Mouse (Mus musculus): ENCODE results near the gene Litaf. TPM values are rescaled to one million over a fixed set of nuclear protein-coding genes. Genes with fewer than 3 reads are reported as not detected.

The Litaf gene
- polyA plus RNA-seq, 1 experiment, result 17.7 TPM

- H3K27ac ChIP-seq (ENCODE audit: control insufficient read depth, insufficient read depth, low read depth, low read length), result no peak overlapping the region
- TF ChIP-seq POLR2A (IDR thresholded peaks at IDR 0.05; ENCODE audit: control insufficient read depth, low read depth, low read length) (no peak), CTCF (IDR thresholded peaks at IDR 0.05; ENCODE audit: control insufficient read depth, insufficient read depth, insufficient replicate concordance, low read depth, low read length) (no peak)
- H3K36me3 ChIP-seq (ENCODE audit: control insufficient read depth, insufficient read depth, low read length), result no peaks in the 10 kb centered on the region
These were observed 149.7 kb downstream of the Litaf start for GRCm38 (mm10) chr16:10916271-10916670.

GRCm38 (mm10) chr16:10915066-10915465 is 150.9 kb downstream of the Litaf start:
- no peak for TF ChIP-seq POLR2A (IDR thresholded peaks at IDR 0.05; ENCODE audit: control insufficient read depth, low read depth, low read length)
- TF ChIP-seq CTCF (IDR thresholded peaks at IDR 0.05; ENCODE audit: control insufficient read depth, insufficient read depth, insufficient replicate concordance, low read depth, low read length), result no peak
- H3K27ac ChIP-seq (ENCODE audit: control insufficient read depth, insufficient read depth, low read depth, low read length), result no peak overlapping the region
- no peaks in the 10 kb centered on the region; the same call in 1 of the 2 replicates for H3K4me1 ChIP-seq (ENCODE audit: control insufficient read depth, insufficient read depth, low read length)
- no peaks in the 10 kb centered on the region for H3K36me3 ChIP-seq (ENCODE audit: control insufficient read depth, insufficient read depth, low read length)
- H3K4me3 ChIP-seq (ENCODE audit: control insufficient read depth, low read depth, low read length), result no peak overlapping the region
- H3K27me3 ChIP-seq (ENCODE audit: control insufficient read depth, insufficient read depth, low read length), result no peaks in the 10 kb centered on the region

More at GRCm38 (mm10) chr16:10916271-10916670, 149.7 kb downstream of the Litaf start:
- no peaks in the 10 kb centered on the region for H3K27me3 ChIP-seq (ENCODE audit: control insufficient read depth, insufficient read depth, low read length)
- no peaks in the 10 kb centered on the region for H3K4me1 ChIP-seq (ENCODE audit: control insufficient read depth, insufficient read depth, low read length)
- no peak overlapping the region for H3K4me3 ChIP-seq (ENCODE audit: control insufficient read depth, low read depth, low read length)

- Histone ChIP-seq H3K4me3 (ENCODE audit: control insufficient read depth, low read depth, low read length) (no peak overlapping the region), H3K27me3 (ENCODE audit: control insufficient read depth, insufficient read depth, low read length) (no peaks in the 10 kb centered on the region), H3K27ac (ENCODE audit: control insufficient read depth, insufficient read depth, low read depth, low read length) (no peak overlapping the region), H3K4me1 (ENCODE audit: control insufficient read depth, insufficient read depth, low read length) (no peaks in the 10 kb centered on the region; the same call in 1 of the 2 replicates), H3K36me3 (ENCODE audit: control insufficient read depth, insufficient read depth, low read length) (no peaks in the 10 kb centered on the region)
- TF ChIP-seq CTCF (IDR thresholded peaks at IDR 0.05; ENCODE audit: control insufficient read depth, insufficient read depth, insufficient replicate concordance, low read depth, low read length) (no peak), POLR2A (IDR thresholded peaks at IDR 0.05; ENCODE audit: control insufficient read depth, low read depth, low read length) (no peak)
These were observed 154.9 kb downstream of the Litaf start for GRCm38 (mm10) chr16:10911061-10911460.

- H3K36me3 ChIP-seq (ENCODE audit: control insufficient read depth, insufficient read depth, low read length), result no peaks in the 10 kb centered on the region
- H3K27me3 ChIP-seq (ENCODE audit: control insufficient read depth, insufficient read depth, low read length), result no peaks in the 10 kb centered on the region
- H3K27ac ChIP-seq (ENCODE audit: control insufficient read depth, insufficient read depth, low read depth, low read length), result no peak overlapping the region
- H3K4me1 ChIP-seq (ENCODE audit: control insufficient read depth, insufficient read depth, low read length), result no peaks in the 10 kb centered on the region; the same call in 1 of the 2 replicates
- TF ChIP-seq POLR2A (IDR thresholded peaks at IDR 0.05; ENCODE audit: control insufficient read depth, low read depth, low read length) (no peak), CTCF (IDR thresholded peaks at IDR 0.05; ENCODE audit: control insufficient read depth, insufficient read depth, insufficient replicate concordance, low read depth, low read length) (no peak)
- H3K4me3 ChIP-seq (ENCODE audit: control insufficient read depth, low read depth, low read length), result no peak overlapping the region
These were observed 155.4 kb downstream of the Litaf start for GRCm38 (mm10) chr16:10910541-10910940.

Other genes starting within 250 kb of the Litaf start
- 1.5 and 1.7 TPM in 2 replicates for gene Rmi2, start 231.1 kb downstream of the Litaf start, polyA plus RNA-seq (2012; rRNA removed)
- 43.5 and 49.7 TPM in 2 replicates for gene Snn, start 5.2 kb downstream of the Litaf start, polyA plus RNA-seq (2012; rRNA removed)
- 9.0 and 11.6 TPM in 2 replicates for gene Txndc11, start 68.5 kb upstream of the Litaf start, polyA plus RNA-seq (2012; rRNA removed)
- gene Zc3h7a, start 110.2 kb upstream of the Litaf start, polyA plus RNA-seq (2012; rRNA removed), result 42.5 and 51.5 TPM in 2 replicates
- gene Rsl1d1, start 137.2 kb upstream of the Litaf start, polyA plus RNA-seq (2012; rRNA removed), result 7.1 and 8.3 TPM in 2 replicates
- gene Gspt1, start 188.2 kb upstream of the Litaf start, polyA plus RNA-seq (2012; rRNA removed), result 15.4 and 18.1 TPM in 2 replicates
- gene Tnfrsf17, start 247.7 kb upstream of the Litaf start, polyA plus RNA-seq (2012; rRNA removed), result 0.23 TPM in 1 of 2 replicates, not detected in the other

Data from testis, adult 2 months (tissue).